Mouse (Mus musculus) CH12F3 (cell line): ENCODE data around the gene Cdc34.
"Not testable (repeated sequence)": the region's sequence is repeated elsewhere in the genome, so short reads cannot be mapped to it uniquely, and the experiment has no call there.

Source experiments
- in situ Hi-C: fragments of 300-500 bp; cut with MboI; formaldehyde crosslinking; loops from 2 replicates; pipeline ENCODE4 v1.14.3; 2020; ENCODE audit warnings: low sequenced_read_pairs

The Cdc34 gene

DNA sequence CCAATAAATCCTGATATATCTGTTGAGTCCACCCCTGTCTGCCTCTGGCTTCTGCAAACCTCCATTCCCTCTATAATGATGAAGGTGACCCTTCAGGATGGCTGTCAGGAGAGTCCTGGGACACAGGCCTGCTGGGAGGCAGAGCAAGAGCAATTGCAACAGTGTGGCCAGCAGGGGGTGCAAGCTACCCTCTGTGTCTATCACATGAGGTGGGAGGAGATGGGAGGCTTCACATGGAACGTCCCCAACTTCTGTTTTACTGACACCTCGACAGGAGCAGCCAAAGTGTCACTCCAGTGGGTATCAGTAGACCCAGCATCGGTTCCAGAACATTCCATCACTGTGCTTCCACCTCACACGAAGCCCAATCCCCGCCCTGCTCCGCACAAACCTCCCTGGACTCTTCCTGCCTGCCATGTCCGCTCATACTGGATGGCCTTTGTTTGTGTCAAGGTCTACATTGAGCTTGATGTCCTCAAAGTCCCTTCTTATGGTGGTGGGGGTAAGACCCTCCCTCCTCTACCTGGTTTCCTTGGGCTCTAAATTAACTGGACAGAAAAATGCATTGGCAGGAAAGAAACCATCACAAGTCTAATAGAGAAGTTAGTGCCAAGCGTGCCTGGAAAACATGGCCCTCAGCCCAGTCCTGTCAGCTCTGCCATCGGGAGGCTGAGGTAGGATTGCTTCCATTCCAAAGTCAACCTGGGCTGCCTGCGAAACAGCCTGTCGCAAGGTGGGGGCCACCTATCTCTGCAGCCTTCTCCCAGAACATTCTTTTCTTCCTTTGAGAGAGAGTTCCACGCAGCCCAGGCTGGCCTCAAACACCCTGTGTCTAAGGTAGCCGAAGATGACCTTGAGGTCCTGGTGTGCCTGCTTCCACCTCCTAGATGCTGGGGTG lies 13.5 kb downstream of the Cdc34 start:
- in situ Hi-C loops = no loop called here

DNA sequence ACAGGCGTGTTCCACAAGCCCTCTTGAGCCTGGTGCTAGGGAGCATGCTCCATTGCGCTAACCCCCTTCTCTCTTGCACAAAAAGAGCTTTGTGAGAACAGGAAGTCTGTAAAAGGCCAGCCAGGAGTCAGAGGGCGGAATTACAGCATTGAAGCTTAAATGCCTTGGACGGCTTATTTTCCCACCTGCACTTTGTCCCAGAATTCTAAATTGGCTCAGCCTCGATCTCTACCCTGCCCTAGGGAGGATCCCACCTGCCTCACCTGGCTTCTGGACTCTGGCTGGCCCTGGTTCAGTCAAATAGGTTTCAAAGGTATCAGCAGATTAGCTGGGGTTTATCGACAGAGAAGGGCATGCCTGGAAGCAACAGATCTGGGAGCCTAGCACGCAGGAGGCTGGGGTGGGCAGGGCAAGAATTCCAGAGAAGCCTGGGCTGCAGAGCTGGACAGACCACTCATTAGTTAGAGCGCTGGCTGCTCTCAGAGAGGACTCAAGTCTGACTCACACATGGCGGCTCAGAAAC lies 14.2 kb downstream of the Cdc34 start:
- in situ Hi-C loops = no loop called here

DNA sequence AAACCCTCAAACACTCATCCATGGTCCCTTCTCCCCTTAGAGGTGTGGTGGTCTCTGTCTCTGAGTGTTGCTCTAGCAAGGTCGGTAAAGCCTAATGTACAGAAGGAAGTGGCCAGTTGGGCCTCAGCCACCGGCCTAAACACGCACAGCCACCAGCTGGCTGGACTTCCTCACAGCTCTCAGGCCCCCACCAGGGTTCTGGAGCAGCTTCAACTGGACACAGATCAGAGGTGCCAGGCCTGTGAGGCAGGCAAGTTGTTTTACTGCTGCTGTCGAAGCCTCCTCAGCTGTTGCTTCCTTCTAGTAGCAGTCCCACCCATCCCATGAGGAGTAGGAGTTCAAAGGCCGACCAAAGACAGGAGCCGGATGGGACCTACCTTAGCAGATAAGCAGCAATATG lies 15.9 kb downstream of the Cdc34 start:
- in situ Hi-C loops = no loop called here

DNA sequence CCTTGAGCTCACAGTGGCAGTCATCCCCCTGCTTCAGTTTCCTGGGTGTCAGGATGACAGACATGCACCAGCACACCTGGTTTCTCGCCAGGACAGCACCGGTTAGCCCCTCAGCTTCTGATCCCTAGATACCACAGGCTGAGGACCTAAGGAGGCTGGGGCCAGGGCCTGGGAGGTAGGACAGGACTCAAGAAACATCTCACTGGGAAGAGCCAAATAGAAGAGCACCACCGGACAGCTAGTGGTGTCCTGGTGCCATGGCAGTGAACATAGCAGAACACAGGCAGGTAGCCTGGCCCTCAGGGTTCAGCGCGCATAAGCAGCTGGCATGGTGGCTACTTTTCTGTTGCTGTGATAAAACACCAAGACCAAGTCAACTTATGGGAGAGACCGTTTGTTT lies 16.5 kb downstream of the Cdc34 start:
- in situ Hi-C loops = no loop called here

DNA sequence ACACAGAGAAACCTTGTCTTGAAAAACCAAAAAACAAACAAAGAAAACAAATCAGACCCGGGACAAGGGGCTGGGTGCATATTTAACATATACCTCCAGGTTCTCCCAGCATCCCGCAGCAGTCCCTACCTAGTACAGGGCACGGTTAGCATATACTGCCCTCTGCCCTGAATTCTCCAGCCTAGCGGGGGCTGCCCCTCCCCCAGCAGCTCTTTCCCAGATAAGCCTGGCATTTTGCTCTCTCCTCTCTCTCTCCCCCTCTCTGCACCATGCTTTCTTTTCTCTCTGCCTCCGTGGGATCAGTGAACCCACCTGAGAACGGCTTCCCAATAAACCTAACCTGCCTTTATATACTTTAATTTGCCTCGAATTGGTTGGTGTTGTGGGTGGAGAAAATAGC lies 18.7 kb downstream of the Cdc34 start:
- in situ Hi-C loops = no loop called here

DNA sequence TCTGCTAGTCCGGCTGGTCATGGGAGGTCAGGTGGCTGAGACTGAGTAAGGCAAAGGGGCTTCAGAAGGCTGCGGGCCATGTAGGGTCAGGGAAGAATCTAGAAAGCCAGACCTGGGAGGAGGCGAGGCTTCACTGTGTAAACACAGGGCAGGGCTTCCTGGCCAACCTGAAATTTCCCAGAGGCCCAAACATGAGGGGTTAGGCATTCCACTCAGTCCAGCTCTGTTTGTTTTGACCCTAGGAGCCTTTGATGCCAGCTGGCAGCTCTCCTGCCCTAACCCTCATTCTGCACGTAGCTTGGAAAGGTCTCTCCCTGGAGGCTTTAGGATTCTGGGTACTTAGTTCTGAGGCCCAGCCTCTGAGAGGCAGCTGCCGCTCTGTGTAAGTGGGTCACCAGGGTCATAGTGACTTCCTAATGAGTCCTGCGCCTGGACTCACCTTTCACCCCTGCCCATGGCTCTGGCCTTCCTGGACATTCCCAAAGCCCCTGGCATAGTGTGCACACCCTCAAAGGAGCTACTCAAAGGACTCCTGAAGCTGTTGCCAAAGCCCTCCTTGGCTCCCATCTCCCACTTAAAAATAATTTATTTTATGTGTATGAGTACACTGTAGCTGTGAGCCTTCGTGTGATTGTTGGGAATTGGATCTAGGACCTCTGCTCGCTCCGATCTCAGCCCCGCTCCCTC lies 19.6 kb downstream of the Cdc34 start:
- in situ Hi-C loops = no loop called here

DNA sequence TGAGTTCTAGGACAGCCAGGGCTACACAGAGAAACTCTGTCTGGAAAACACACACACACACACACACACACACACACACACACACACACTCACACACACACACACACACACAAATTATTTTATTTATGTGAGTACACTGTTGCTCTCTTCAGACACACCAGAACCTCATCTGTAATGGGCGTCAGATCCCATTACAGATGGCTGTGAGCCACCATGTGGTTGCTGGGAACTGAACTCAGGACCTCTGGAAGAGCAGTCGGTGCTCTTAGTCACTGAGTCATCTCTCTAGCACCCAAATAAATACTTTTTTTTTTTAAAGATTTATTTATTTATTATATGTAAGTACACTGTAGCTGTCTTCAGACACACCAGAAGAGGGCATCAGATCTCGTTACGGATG lies 21.0 kb downstream of the Cdc34 start:
- in situ Hi-C loops = not testable (repeated sequence)

DNA sequence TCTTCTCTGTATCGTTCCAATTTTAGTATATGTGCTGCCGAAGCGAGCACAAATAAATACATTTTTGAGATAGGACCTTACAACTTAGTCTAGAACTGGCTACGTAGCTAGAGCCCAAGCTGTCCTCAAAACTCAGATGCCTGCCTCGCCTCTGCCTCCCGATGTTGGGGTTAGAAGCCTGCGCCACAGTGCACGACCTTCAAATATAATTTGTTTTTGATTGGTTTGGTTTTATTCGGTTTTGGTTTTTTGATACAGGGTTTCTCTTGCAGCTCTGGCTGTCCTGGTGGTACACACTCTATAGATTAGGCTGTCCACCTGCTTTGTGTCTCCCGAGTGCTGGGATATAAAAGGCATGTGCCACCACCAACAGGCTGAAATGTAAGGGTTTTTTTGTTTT lies 21.5 kb downstream of the Cdc34 start:
- in situ Hi-C loops = no loop called here

DNA sequence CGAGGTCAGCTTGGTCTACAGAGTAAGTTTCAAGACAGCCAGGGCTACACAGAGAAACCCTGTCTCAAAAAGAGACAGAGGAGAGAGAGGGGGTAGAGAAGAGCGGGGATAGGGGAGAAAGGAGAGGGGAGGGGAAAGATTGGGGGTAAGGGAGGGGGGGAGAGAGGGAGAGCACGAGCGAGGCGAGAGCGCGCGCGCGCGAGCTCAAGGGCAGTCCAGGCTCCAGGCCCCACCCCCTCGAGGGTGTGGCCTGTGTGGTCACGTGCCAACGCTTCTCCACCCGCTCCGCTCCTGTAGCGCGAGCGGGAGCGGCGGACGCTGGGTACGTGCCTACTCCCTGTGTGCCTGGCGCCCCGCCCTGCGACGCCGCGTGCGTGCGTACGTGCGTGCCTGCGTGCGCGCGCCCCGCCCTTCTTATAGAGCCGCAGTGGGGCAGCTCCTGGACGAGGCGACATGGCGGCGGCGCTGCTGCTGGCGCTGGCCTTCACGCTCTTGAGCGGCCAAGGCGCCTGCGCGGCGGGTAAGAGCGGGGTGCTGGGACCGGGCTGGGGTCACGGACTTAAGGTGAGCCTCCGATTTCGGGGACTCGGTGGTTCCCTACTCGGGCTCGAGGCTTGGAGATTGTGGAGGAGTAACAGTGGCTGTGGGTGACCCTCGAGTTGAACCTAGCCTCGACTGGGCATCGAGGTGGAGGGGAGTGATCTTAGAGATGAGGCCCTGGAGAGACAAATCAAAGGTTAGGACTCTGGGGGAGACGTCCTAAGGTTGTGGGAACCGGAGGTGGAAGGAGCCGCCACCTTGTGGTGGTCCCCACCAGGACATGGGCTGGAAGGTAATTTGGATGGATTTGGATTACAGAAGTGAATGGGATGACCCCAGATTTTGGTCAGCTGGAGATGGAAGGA lies 22.3 kb downstream of the Cdc34 start, which contains the start of gene Bsg:
Gene Bsg, plus strand, starts transcription at position 427 of the 905 bp plus-strand sequence.
- in situ Hi-C loops = no loop called here

DNA sequence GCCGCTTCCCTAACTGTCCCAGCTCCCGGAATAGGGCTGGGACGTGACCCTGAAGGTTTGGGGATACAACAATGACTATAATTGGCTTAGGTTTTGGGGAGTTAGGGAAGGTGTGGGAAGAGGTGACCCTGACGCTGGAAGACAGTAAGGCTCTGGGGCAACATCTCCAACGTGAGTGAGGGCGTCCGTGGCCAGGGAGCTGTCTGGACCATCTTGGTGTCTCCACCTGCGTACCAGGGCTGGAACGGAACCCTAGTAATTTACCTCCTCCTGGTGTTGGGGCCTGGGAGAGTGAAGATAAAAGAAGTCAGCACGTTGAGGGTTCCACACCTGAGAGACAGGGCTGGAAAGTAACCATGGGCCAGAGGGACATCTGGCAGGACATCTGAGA lies 23.0 kb downstream of the Cdc34 start:
- in situ Hi-C loops = no loop called here

DNA sequence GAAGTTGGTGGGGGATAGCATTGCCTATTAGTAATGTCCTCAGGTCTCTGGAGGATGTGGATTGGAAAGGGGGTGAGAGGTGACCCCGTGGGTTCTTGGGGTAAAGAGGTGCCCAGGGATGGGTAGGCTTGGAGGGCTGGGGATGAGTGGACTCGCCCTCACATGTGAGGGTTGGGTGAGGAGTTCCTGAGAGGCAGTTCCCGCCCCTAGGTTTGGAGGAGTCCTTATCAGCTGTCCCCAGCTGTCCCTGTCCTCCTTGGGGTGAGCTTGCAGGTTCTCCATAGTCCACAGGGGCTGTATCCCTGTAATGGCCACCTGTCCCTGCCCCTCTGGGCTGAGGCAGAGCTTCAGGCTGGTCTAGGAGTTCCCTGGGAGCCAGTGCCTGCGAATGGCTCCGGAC lies 24.0 kb downstream of the Cdc34 start:
- in situ Hi-C loops = no loop called here

DNA sequence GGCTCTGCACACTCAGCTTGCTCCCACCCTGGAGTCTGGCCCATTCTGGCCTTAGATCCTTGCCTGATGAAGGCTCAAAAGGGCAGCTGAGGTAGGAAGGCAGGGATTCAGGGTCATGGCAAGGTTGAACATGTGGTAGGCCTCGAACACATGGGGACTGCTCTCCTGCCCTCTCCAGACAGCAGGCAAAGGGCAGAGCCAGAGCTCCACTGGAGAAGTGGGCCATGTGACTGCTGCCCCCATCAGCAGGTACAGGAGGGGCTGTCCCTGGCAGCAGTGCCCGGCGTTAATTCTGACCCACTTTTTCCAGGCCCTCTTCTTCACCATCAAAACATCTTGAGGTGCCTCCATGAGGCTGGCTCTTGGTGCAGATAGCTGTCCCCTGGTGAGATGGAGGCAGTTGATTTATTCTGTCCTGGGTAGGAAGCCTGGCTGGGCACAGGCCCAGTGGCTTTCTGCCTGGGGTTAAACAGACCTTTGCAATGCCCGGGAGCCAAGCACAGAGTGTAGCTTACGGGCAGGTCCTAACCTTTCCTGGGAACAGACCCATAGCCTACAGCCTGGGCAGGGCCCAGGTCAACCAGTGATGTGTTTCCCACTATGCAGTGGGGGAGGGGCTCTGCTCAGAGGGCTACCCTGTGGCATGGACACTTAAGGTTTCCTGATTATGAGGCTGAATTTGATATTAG lies 24.6 kb downstream of the Cdc34 start:
- in situ Hi-C loops = no loop called here

DNA sequence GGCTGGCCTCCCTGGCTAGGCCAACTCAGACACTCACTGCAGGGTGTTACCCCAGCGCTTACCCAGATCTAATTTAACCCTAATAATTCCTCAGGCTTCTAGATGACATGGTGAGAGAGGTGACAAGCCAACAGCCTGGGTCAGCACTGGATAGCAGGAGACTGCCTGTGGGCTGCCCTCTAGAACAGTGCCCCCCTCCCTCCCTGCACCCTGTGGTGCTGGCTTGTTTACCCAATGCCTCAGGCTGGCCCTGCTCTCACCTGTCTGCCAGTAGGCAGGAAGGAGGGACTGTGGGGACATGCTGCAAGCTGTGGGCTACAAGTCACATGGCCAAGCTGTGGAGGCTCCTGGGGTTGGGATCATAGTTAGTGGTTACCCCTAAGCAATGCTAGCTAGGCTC lies 25.2 kb downstream of the Cdc34 start:
- in situ Hi-C loops = no loop called here

DNA sequence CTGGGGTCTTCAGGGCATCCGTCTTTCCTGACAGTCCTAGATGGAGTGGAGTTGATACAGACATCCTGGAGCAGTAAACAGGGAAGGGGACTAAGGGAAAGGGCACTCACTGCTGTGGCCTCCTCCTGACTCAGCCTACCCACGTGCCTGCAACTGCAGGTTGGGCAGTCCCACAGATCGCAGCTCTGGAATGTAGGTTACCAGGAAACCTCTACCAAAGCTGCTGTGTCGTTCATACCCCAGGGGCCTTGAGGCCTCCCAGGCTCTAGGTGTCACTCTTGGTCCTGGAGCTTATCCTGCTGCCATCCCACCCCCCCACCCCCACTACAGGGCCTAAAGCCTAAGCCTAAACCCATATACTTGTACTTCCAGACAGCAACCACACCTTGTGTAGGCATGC lies 25.8 kb downstream of the Cdc34 start:
- in situ Hi-C loops = no loop called here

DNA sequence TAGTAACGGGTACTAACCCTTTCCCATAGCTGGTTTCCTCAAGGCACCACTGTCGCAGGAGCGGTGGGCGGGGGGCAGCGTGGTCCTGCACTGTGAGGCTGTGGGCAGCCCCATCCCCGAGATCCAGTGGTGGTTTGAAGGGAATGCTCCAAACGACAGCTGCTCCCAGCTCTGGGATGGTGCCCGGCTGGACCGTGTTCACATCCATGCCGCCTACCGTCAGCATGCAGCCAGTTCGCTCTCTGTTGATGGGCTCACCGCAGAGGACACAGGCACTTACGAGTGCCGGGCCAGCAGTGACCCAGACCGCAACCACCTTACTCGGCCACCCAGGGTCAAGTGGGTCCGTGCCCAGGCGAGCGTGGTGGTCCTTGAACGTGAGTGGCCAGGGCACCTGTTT lies 26.7 kb downstream of the Cdc34 start:
- in situ Hi-C loops = no loop called here

DNA sequence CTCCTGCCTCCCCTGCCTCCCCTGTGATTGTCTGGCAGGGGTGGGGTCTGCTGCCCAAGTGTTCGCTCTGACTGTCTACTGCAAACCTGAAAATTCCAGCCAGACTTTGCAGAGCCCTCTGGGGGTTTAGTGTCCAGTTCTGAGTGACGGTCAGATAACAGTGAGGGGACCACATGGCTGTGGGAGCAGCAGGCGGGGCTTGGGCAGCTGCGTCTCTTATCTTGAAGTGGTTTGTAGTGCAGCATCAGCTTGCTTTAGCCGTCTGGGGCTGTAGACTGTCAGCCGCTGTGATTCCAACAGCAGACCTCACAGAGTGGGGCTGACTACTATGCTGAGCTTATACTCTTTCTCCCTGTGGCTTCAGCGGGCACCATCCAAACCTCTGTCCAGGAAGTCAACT lies 27.3 kb downstream of the Cdc34 start:
- in situ Hi-C loops = no loop called here

DNA sequence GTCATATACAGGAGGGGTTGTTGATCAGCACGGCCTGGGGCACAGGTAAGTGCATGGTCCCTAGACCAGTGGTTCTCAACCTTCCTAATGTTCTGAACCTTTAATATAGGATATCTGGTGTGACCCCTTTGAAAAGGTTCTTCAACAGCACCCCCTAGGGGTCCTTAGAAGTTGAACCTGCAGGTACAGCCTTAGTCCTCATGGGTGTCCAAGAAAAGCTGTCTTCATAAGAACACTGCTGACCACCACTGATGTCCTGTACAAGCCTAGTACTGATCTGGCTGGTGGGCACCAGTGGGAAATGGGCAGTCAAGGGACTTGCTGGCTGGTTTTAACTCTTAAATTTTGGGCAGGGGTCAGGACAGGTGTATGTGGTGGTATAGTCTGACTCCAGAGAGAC lies 30.0 kb downstream of the Cdc34 start:
- in situ Hi-C loops = no loop called here

DNA sequence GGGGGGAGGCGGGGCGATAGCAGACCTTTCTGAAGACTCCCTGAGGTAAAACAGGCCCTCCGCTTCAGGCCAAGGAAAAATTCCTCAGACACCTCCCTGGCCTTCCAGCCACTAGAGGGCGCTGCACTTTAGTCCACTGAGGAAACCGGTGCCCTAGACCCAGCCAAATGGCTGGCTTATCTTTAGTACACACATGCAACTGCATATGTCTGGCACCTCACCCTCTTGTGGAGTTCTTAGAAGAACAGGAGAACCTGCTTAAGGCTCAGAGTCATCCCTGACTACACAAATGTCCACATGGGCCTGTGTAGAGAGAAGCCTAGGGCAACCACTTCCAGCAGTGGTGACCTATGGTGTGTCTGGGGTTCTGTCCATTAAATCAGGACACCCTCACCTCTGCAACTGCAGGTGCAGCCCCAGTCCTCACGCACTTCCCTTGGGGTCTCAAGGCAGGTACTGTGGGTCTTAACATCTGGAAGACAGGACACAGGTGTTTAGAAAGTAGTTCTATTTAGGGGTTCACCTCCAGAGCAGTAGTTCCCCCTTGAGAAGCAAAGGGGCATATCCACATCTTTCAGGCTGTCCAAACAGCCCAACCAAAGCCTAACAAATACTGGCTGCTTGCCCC lies 30.6 kb downstream of the Cdc34 start:
- in situ Hi-C loops = no loop called here

DNA sequence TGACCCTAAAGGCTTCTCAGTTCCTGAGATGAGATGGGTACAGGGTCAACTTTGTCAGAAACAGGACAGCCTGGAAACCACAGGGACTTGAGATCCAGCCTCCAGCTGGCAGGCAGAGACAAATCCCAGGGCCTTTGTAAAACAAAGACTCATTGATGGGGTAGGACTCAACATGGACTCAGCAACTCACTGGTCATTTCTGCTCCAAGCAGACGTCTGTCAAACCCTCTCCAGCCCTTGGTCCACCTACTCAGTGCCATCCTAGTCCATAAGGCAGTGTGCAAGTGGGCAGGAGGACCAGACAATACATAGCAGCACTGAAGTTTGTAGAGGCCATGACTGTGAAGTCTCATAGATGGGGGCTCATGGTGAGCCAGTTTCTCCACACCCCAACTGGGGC lies 31.2 kb downstream of the Cdc34 start:
- in situ Hi-C loops = no loop called here

DNA sequence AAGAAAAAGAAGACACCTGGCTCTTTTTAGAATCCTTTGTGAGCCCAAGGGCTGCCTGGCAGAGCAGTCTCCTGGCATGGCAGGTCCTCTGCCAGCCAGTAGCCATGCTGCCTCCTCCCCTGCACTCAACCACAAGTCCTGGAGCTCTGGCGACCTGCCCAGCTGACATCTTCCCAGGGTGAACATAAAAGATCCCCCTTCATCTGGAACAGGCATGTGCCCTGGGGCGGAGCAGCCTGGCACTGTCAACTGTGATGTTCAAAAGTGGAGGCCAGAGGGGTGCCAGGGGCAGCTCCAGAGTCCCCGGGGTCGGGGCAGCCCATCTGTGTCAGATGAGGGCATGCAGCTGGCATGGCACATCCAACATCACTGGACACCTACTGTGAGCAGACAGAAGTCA lies 33.0 kb downstream of the Cdc34 start:
- in situ Hi-C loops = no loop called here
